Mouse (Mus musculus) induced T-regulatory cell, adult 2 months (primary cell): ENCODE data around the gene C1qtnf3.
"Not testable (repeated sequence)": the region's sequence is repeated elsewhere in the genome, so short reads cannot be mapped to it uniquely, and the experiment has no call there.

ENCODE experiments used
- DNase-seq: peaks from one replicate; pipeline ENCODE4 v3.0.0-alpha.2; 2012; ENCODE audit warnings: low read depth

The C1qtnf3 gene

DNA sequence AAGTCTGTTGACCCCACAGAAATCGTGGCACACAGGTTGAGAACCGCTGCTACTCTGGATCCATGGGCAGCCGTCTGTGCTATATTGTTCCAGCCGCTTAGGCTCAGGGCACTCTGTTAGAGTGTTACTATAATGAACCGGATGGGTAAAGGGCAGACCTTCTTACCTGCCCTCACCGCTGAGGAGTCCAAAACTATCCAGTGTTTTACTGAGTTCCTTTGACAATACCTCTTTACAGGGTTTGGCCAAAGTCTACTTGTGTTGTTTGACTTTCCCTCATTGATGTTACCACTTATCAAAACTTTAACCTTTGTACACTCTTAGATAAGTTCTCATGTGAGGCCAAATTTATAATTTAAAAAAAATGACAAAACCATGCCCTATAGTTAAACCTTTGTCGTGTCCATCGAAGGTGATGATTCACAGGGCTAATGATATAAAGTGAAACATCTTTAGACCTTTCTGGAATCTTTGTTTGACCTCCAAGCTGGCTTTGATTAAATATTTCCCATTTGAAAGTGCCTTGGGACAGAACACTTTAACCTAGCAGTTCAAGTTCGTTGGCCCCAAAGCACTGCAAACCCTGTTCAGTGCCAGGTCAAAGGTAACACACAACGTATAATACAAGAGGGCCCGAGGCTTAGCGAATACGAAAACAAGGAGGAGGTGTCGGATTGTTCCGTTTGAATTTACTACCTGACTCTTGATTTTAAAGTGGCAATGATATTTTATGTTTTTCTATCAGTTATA is 7.3 kb downstream of the C1qtnf3 start:
- no peak for DNase-seq

DNA sequence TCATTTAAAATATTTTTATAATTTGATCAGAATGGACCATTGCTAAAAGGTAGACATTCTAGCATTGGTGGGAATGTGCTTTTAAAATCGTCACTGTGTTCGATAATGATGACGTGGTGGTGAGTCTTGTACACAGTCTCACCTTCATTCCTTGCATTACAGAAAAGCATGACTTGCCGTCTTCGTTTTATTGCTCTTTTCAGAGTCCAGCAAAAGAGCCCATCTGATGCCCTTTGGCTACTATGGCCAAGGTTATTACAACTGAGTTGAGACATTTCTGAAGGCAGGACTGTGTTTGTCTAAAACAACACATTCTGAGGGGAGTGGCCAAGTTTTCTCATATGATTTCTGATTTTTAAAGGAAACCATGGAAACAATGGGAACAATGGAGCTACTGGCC is 8.1 kb downstream of the C1qtnf3 start:
- DNase-seq, result no peak

DNA sequence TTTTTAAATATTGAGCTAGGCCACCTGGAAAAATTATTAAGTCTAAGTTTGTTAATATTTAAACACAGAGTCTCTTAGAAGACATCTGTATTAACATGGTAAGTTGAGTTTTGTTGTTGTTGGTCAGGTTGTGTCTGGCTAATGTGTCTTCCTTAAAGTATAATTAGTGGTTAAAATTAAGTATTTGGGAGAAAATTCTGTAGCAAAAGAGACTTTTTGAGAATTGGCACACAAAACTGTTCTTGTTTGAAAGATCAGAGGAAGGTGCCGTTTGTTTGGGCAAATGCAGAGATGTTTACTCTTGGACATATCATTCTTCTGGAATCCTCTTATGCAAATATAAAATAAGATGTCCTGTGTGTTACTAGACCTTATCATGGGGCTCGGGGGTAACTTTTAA is 10.5 kb downstream of the C1qtnf3 start:
- DNase-seq, result no peak

DNA sequence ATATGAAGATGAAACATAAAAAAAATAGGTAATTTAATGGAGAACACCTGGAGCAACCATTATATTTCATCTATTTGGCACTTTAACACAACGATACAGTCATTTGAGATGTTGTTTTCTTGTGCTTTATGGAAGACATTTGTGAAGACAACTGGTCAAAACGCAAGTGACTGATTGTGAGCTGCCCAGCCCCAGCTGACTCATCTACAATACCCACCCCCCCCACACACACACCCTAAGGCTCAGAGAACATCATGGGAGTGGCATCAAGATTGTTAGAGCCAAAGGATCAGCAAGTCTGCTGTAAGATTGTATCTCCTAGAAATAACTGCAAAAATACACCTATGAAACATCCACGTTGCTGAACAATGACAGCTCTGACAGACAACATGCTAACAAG is 17.3 kb downstream of the C1qtnf3 start:
- DNase-seq, result no peak

DNA sequence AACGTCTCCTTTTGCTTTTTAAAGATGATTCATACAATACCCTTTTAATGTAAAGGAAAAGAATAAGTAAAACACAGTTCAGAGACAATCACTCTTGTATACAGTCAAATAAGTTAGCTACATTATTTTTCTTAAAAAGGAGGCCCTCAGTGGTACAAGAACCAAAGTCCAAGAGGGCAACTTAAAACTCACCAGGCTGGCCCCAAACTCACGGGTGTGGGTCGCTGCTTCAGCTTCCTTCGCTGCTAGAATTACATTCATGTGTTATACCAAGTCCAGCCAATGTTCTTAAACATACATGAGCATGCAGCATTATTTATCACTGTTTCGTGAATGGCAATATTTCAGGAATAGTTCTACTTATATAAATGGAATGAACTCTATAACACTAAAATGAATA is 18.6 kb downstream of the C1qtnf3 start:
- DNase-seq, result no peak

DNA sequence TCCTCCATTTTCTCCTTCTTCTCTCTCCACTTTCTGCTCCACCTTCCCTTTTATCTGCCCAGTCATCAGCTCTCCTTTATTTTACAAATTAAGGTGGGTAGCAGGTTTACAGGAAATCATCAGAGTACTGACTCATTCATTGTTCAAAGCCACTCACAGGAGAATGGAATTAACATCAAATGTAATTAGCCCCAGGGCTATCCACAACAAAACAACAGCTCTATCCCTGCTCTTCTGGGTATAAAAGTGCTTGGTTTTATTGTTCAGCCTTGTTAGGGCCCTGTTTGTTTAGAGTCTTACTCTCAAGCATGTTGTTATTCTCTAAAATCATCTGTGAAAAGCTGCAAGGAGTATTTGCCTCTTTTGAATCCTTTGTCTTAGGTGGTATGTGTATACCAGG is 25.0 kb downstream of the C1qtnf3 start:
- DNase-seq, result no peak

DNA sequence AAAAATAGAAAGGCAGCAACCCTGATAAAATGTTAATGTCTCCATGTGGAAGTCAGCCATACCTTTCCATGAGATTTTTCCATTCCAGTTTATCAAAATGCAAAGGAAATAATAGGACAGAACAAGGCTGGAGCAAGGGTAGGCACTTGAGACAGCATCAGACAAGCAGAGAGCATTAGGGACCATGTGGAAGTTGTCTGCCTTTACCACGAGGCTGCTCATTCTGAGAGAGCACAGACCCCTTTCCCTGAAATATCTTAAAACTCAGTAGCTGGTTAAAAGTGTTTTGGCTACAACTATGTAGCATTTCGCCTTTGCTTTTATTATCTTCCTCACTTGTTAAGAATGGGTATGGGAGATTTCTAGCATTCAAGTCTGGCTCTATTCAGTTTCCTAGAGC is 28.6 kb downstream of the C1qtnf3 start:
- no peak for DNase-seq

DNA sequence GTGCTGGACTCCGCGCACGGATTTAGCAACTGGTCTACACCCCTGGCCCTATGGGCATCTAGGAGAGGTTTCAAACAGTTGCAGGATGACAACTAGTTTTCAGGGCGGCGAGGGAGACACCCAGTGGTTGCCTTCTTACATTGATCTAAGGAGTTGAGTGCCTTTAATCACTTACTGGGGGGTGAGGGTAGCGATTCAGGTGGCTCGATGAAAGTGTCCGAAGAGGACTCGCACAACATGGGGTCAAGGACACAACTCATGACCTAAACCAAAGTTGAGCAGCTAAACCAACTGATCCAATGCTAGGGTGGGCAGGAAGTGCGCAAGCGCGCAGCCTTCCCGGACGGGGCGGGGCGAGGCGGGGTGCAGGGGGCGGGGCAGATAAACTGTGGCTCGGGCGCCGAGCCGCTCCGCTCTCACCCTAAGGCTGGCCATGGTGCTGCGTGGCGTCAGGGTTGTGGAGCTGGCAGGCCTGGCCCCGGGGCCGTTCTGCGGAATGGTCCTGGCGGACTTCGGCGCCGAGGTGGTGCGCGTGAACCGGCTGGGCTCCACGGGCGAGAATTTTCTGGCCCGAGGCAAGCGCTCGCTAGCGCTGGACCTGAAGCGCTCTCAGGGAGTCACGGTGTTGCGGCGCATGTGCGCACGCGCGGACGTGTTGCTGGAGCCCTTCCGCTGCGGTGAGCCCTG is 29.4 kb downstream of the C1qtnf3 start, which contains the start of gene Amacr:
Amacr (plus strand) TSS at position 380 of the 687 bp plus-strand sequence.
- peak; percentile 89 for DNase-seq

DNA sequence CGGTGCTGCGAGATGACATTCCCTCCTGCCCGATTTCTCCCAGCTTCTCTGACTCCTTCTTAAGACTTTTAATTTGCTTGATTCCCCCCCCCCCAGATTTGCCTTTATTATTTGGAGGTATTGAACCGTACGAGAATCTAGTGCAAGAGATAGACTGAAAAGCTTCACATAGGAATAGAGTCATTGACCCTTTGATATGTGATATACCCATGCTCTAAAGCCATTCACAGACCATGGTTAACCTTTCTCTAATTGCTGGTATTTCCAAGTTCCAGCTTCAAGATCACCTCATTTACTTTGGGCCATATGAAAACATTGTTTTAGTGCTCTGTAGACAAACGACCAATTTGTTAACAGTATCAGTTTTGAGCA is 29.9 kb downstream of the C1qtnf3 start:
- no peak for DNase-seq

DNA sequence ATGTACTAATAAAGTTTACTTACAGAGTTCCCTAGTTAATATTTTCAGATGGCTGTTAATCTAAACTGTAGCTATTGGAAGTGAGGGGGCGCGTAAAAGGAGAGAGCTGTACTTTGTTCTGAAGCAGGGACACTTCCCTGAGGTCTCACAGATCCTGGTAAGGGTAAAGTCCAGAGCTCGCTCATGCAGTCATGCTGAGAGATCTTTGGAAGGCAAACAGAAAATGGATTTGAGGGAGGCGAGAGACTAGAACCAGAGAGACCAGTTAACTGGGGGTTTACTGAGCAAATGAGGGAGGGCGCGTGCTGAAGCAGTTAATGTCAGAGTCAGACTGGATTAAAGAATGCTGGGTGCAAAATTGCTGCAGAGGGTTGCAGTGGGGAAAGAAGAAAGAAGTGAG is 33.6 kb downstream of the C1qtnf3 start:
- no peak for DNase-seq

DNA sequence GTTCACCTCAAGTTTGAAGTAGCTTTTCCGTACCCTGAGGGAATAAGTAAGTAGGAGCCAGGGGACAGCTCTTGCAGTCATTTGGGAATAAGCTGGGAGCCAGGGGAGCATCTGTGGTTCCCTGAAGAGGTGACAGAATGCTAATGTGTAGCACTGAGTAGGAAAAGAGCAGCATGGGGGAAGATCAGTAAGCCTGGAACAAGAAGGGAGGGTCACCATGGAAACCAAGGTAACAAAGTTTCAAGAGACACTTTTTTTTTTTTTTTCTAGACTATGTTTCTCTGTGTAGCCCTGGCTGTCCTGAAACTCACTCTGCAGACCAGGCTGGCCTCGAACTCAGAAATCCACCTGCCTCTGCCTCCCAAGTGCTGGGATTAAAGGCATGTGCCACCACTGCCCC is 34.3 kb downstream of the C1qtnf3 start:
- DNase-seq, result not testable (repeated sequence)

DNA sequence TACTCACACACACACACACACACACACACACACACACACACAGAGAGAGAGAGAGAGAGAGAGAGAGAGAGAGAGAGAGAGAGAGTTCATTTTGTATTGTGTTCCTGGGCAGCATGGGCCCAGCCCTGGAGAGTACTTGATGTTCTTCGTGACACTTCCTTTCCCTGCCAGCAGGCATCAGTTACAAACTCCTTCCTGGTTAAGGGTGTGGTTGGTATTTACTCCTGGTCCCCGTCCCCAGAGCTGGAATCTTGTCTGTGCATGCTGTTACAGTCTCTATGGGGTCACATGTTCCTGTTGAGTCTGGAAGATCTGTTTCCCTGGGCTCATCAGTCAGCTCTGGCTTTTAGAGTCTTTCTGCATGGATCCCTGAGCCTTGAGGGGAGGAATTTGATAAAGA is 38.3 kb downstream of the C1qtnf3 start:
- DNase-seq, result no peak

DNA sequence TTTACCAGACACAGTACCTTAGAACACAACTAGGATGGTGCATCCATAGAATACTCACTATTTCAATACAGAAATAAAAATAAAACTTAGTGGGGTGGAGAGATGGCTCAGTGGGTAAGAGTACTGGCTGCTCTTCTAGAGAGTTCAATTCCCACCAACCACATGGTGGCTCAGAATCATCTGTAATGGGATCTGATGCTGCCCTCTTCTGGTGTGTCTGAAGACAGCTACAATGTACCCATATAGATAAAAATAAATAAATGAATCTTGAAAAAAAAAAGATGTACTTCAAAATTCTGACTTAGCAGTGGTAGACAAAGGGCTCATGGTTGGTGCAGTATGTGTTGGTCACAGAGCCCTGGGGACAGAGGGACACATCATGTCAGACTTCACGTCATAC is 39.4 kb downstream of the C1qtnf3 start:
- no peak for DNase-seq

DNA sequence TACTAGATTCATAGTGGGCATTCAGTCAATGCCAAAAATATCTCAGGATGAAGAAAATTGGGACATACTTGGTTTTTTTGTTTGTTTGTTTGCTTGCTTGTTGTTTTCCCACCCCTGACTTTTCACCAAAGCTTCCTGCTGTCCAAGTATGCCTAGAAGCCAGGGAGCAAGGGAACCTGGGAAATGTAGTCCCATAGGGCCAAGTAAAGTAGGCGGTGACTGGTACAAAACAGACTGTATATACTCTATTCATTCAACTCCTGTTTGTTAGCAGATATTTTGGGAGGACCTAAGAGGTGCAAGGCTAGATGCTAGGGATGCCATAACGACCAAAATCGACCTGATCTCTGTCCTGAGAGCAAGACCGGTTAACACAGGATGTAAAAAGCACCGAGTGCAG is 47.7 kb downstream of the C1qtnf3 start:
- DNase-seq, result no peak

DNA sequence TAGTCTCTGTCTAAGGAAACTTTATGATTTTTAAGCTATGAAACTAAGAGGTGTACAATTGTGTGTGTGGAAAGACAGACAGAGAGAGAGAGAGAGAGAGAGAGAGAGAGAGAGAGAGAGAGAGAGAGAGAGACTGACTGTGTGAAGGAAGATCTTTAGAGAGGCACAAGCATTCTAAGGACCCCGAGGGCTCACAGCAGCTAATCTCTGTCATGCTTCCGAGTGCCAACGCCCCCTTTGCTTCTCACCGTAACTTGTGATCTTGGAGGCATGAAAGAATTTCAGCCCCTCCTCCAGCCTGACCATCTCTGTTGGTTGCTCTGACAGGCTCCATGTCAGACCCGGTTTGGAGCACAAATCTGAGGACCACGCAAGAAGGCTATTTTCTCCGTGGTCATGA is 48.3 kb downstream of the C1qtnf3 start, which contains the start of gene Slc45a2:
Slc45a2 (plus strand) TSS at position 301 of the 400 bp plus-strand sequence.
- no peak for DNase-seq

DNA sequence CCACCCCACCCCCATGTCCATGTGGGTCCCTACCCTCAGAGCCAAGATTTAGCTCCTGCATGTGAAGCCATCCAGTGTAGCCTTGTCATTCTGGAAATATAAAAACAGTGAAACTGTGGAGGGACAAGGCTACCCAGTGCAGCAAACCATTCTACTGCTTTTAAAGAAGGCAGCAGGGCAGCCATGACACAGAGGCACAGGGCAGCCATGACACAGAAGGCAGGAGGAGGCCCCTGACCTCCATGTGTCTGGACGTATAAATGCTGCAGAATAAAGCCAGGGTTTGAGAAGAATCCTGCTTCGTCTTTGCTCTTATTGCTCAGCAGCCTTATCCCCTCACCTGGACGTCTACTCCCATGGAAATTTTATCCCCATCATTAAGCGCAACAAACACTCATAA is 51.7 kb downstream of the C1qtnf3 start:
- no peak for DNase-seq

DNA sequence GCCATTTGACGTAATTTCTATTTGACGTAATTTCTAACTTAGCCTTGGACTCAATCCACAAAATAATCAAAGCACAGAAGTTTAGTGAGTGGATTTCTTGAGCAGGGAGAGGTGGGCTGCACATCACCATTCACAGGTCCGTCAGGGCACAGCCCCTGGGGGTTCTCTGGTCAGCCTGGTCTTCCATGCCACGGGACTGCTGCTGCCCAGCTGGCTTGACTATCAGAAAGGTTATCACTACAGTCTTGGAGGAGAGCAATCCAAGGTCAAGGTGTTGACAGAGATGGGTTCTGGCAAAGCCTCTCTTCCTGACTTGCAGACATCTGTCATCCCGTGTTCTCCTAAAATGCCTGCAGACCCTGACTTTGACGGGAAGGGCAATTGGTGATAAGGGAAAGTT is 52.5 kb downstream of the C1qtnf3 start:
- no peak for DNase-seq

DNA sequence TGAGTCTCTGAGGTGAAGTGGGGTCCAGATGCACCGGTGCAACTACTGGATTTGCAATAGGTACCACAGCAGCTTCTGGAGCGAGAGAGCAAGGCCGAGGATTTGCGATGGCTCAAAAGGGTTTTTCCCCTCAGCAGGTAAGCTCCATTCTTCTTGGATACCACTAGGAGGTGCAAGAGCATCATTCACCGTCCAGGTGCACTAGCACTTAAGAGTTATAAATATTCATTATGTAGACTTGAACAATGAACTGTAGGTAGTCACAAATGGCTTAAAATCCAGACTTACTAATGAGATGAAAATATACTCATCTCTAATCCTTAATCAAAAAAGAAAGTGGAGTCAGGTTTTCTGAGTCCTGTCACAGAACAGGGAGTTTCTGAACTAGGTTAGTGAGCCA is 56.6 kb downstream of the C1qtnf3 start:
- DNase-seq, result peak; percentile 5

DNA sequence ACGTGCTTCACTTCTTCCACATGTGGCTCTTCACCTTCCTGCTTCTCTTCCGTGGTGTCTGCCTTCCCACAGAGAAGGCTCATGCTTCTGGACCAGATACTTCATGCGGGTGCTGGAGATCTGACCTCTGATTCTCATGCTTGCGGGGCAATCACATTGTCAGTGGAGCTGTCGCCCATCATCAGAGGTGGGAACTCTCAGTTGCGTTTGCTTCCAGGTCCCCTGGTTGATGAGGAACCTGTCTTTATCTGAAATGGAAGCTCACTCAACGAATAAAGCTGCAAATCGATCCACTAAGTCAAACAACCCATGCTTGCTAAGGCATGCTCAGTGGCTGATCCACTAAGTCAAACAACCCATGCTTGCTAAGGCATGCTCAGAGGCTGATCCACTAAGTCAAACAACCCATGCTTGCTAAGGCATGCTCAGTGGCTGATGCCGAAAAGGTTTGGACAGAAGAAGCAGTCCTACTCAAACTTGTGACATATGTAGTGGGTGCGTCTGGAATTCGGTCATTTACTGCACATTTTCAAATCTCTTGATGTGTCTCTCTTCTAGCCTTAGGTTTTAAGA is 58.9 kb downstream of the C1qtnf3 start:
- no peak for DNase-seq

DNA sequence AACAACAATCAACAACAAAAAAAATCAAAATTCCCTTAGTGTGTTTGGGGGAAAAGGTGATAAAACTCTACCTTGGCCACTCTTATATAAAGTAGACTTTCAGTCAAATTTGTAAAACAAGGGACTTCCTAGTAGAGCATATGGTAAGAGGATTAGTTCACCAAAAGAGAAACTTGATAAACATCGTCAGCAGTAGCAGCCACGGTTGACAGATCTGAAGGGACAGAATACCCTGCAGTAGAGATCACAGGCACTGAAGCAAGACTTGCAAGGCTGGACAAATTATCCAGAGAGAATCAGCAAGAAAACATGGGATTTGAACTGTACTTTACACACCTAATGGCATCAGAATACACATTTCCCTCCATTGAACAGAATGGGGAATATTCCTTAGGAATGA is 62.8 kb downstream of the C1qtnf3 start:
- no peak for DNase-seq

DNA sequence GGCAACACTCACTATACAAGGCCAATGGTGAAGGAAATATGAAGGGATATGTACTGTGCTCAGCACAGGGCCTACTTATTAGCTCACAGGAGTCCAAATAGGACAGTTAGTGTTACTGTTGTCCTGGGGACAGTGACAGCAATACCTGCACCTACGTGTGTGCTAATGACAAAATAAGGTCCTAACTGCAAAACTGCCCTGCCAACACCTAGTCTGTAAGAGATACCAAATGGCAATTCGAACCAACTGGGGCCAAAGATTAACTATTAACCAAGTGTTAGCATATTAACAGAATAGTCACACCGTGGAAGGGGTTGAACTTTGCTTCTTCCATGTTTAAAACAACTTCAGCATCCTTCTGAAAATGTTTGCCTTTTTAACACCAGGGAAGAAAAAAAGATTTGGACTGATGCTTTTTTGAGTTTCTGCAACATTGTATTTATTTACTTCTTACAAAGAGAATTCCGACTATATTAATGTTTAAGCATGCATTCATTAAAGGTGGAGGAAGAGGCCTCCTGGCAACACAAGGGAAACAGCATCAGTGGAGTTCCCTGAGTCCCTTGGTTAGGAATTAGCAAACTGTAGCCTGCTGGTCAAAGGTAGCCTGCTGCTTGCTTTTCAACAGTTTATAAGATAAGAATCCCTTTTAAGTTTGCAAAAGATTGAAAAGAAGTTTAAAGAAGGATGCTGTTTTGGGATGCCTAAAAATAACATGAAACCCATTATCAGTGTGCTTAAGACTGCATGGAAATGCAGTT is 74.8 kb downstream of the C1qtnf3 start:
- DNase-seq, result no peak
